Mouse (Mus musculus) MEL (cell line): ENCODE measurements at regions not wholly inside any gene's neighbourhood (a gene's known extent, or its start where the extent isn't known, plus 50 kb on each side); places are given as distances from the start of the nearest gene placed in this dataset.

Source experiments
- DNase-seq: peaks from one replicate; pipeline ENCODE4 v3.0.0; 2011; ENCODE audit warnings: low read depth, low spot score
- H3K27ac ChIP-seq: 2 replicates; pipeline ENCODE4 v1.5.1; 2012; ENCODE audit warnings: low read depth, mild to moderate bottlenecking, control low read depth, low read length, moderate library complexity; ENCODE audit not compliant: control insufficient read depth
- H3K27me3 ChIP-seq, 2 experiments: fragments of 150-350 bp in 1 of 2; sonication (generic) in 1 of 2; 2 replicates each; pipeline ENCODE4 v1.6.1; 2012; ENCODE audit warnings: low read length in 2 of 2, mild to moderate bottlenecking in 2 of 2, improper control_type of control experiment in 1 of 2, moderate library complexity in 1 of 2; ENCODE audit not compliant: insufficient read depth in 2 of 2, control insufficient read depth in 1 of 2
- H3K36me3 ChIP-seq, 2 experiments: 2 replicates each; pipeline ENCODE4 v1.6.1; 2012 to 2014; ENCODE audit warnings: low read length in 2 of 2, improper control_type of control experiment in 1 of 2, inconsistent platforms in 1 of 2, mild to moderate bottlenecking in 1 of 2; ENCODE audit not compliant: insufficient read depth in 2 of 2, control insufficient read depth in 1 of 2
- H3K4me1 ChIP-seq, 2 experiments: fragments of 150-350 bp in 1 of 2; sonication (generic) in 1 of 2; 2 replicates each; pipeline ENCODE4 v1.6.1; 2012; ENCODE audit warnings: low read length in 2 of 2, improper control_type of control experiment in 1 of 2, mild to moderate bottlenecking in 1 of 2; ENCODE audit not compliant: insufficient read depth in 2 of 2, control insufficient read depth in 1 of 2
- H3K4me3 ChIP-seq, 2 experiments: fragments of 150-350 bp in 1 of 2; sonication (generic) in 1 of 2; 2 replicates each; pipeline ENCODE4 v1.5.1; 2012; ENCODE audit warnings: low read depth in 2 of 2, low read length in 2 of 2, mild to moderate bottlenecking in 2 of 2, moderate library complexity in 2 of 2, control low read depth in 1 of 2, improper control_type of control experiment in 1 of 2; ENCODE audit not compliant: control insufficient read depth in 1 of 2, insufficient read depth in 1 of 2
- H3K79me2 ChIP-seq: 2 replicates; pipeline ENCODE4 v1.6.1; 2012; ENCODE audit warnings: mild to moderate bottlenecking, low read length, moderate library complexity; ENCODE audit not compliant: control insufficient read depth, poor library complexity, insufficient read depth
- H3K9ac ChIP-seq: 2 replicates; pipeline ENCODE4 v1.6.1; 2012; ENCODE audit warnings: low read depth, mild to moderate bottlenecking, control low read depth, low read length, moderate library complexity; ENCODE audit not compliant: control insufficient read depth, poor library complexity, severe bottlenecking
- H3K9me3 ChIP-seq: fragments of 150-350 bp; sonication (generic); replicated peaks from 2 replicates; pipeline ENCODE4 v1.6.1; 2012; ENCODE audit warnings: mild to moderate bottlenecking, low read length, improper control_type of control experiment, moderate library complexity; ENCODE audit not compliant: insufficient read depth
- CHD1 ChIP-seq: IDR thresholded peaks from 2 replicates; pipeline ENCODE4 v1.6.1; 2012; ENCODE audit warnings: low read depth, mild to moderate bottlenecking, inconsistent platforms, low read length, improper control_type of control experiment
- E2F4 ChIP-seq: IDR thresholded peaks from 2 replicates; pipeline ENCODE4 v1.6.1; 2011; ENCODE audit warnings: low read depth, low read length, improper control_type of control experiment, borderline replicate concordance
- ELF1 ChIP-seq: IDR thresholded peaks from 2 replicates; pipeline ENCODE4 v1.6.1; 2014; ENCODE audit warnings: low read depth, mild to moderate bottlenecking, inconsistent platforms, low read length, improper control_type of control experiment, moderate library complexity
- ETS1 ChIP-seq: IDR thresholded peaks from 2 replicates; pipeline ENCODE4 v1.6.1; 2012; ENCODE audit warnings: low read depth, mild to moderate bottlenecking, inconsistent platforms, low read length, improper control_type of control experiment, moderate library complexity
- GABPA ChIP-seq: IDR thresholded peaks from 2 replicates; pipeline ENCODE4 v1.6.1; 2012; ENCODE audit warnings: low read depth, mild to moderate bottlenecking, inconsistent platforms, low read length, improper control_type of control experiment, moderate library complexity
- GATA1 ChIP-seq: IDR thresholded peaks from 2 replicates; pipeline ENCODE4 v1.6.1; 2011; ENCODE audit warnings: low read depth, low read length, improper control_type of control experiment
- MAFK ChIP-seq: IDR thresholded peaks from 2 replicates; pipeline ENCODE4 v1.6.1; 2011; ENCODE audit warnings: low read depth, mild to moderate bottlenecking, low read length, improper control_type of control experiment, borderline replicate concordance
- MAX ChIP-seq: IDR thresholded peaks from 2 replicates; pipeline ENCODE4 v1.6.1; 2011; ENCODE audit warnings: low read length, improper control_type of control experiment
- MEF2A ChIP-seq: IDR thresholded peaks from 2 replicates; pipeline ENCODE4 v1.6.1; 2014; ENCODE audit warnings: low read depth, mild to moderate bottlenecking, inconsistent platforms, low read length, improper control_type of control experiment; ENCODE audit not compliant: poor library complexity, insufficient replicate concordance, severe bottlenecking; ENCODE audit errors: extremely low read depth
- MXI1 ChIP-seq: IDR thresholded peaks from 2 replicates; pipeline ENCODE4 v1.6.1; 2011; ENCODE audit warnings: mild to moderate bottlenecking, low read depth, low read length, improper control_type of control experiment
- NRF1 ChIP-seq: IDR thresholded peaks from 2 replicates; pipeline ENCODE4 v1.6.1; 2014; ENCODE audit warnings: low read depth, mild to moderate bottlenecking, inconsistent platforms, low read length, improper control_type of control experiment, moderate library complexity; ENCODE audit not compliant: poor library complexity, insufficient read depth, severe bottlenecking
- POLR2A ChIP-seq, 2 experiments: IDR thresholded peaks; 2 replicates each; pipeline ENCODE4 v1.6.1; 2011 to 2012; ENCODE audit warnings: low read length in 2 of 2, mild to moderate bottlenecking in 2 of 2, control low read depth in 1 of 2, improper control_type of control experiment in 1 of 2, low read depth in 1 of 2, moderate library complexity in 1 of 2; ENCODE audit not compliant: control insufficient read depth in 1 of 2, insufficient read depth in 1 of 2, poor library complexity in 1 of 2
- POLR2AphosphoS2 ChIP-seq: IDR thresholded peaks from 2 replicates; pipeline ENCODE4 v1.6.1; 2011; ENCODE audit warnings: low read length, improper control_type of control experiment
- RAD21 ChIP-seq: IDR thresholded peaks from 2 replicates; pipeline ENCODE4 v1.6.1; 2011; ENCODE audit warnings: mild to moderate bottlenecking, low read depth, low read length, improper control_type of control experiment
- RCOR1 ChIP-seq: IDR thresholded peaks from 2 replicates; pipeline ENCODE4 v1.6.1; 2012; ENCODE audit warnings: low read depth, mild to moderate bottlenecking, inconsistent platforms, low read length, improper control_type of control experiment
- TCF12 ChIP-seq: IDR thresholded peaks from 2 replicates; pipeline ENCODE4 v1.6.1; 2014; ENCODE audit warnings: low read depth, mild to moderate bottlenecking, inconsistent platforms, low read length, improper control_type of control experiment, moderate library complexity
- USF2 ChIP-seq, 2 experiments: IDR thresholded peaks; 2 replicates each; pipeline ENCODE4 v1.6.1; 2011 to 2012; ENCODE audit warnings: improper control_type of control experiment in 2 of 2, low read length in 2 of 2, borderline replicate concordance in 1 of 2, inconsistent platforms in 1 of 2, low read depth in 1 of 2, mild to moderate bottlenecking in 1 of 2; ENCODE audit not compliant: insufficient read depth in 1 of 2
- ZMIZ1 ChIP-seq: IDR thresholded peaks from 2 replicates; pipeline ENCODE4 v1.6.1; 2012; ENCODE audit warnings: low read depth, mild to moderate bottlenecking, inconsistent platforms, low read length, improper control_type of control experiment, moderate library complexity

DNA sequence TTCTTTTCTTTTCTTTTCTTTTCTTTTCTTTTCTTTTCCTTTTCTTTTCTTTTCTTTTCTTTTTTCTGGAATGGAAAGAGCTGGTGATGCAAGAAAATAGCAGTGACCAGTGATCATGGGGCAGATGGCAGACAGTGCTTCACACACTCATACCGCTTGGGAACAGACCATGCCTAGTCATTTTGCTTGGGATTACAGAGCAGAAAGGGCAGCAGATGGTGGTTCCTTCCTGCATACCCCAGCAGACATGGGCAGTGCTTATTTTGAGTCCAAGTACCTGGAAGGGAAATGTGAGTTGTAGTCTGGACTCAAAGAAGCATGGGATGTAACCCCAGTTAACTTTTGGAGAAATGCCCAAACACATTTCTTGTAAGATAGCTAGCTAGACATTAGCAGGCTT lies 203.9 kb downstream of the Ipo11 start:
- no peaks in the 10 kb centered on the region for H3K9me3 ChIP-seq
- TF ChIP-seq E2F4 (no peak), CHD1 (no peak), ETS1 (no peak), ZMIZ1 (no peak), NRF1 (no peak), RAD21 (no peak), TCF12 (no peak), MEF2A (no peak), USF2 (IDR thresholded peaks at IDR 0.05; ENCODE audit: borderline replicate concordance in 1 of 2, insufficient read depth in 1 of 2, low read depth in 1 of 2, low read length in 2 of 2) (no peak)
- H3K27me3 ChIP-seq = no peaks in the 10 kb centered on the region
- H3K79me2 ChIP-seq = no peaks in the 10 kb centered on the region
- H3K27ac ChIP-seq = no peak overlapping the region
- peaks cover 0 to 3% of the 10 kb centered on the region in 2 experiments; a peak in 2 of 4 replicates for H3K4me1 ChIP-seq
- peaks cover 0 to 4% of the 10 kb centered on the region in 2 experiments; a peak in 2 of 4 replicates for H3K36me3 ChIP-seq
- H3K4me3 ChIP-seq = no peak overlapping the region
- DNase-seq = no peak
- no peak overlapping the region for H3K9ac ChIP-seq

DNA sequence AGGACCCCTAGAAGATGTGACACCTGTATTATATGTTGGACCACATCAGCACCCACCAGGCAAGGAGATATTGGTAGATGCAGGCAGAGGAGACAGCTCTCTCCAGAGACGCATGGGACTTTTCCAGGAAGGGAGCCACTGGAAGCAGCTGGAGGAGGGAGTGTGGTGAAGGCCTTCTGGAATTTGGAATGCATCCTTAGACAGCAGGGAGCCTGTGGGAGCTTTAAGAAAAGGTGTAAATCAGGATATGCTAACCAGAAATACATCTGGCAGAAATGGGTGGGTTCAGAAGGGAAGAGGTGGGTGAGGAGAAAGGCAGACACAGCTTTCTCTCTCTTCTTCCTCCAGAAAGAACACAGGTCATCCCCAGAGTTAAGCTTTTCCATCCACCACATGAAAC lies 213.4 kb downstream of the Ipo11 start:
- Histone ChIP-seq H3K27ac (no peak overlapping the region), H3K27me3 (no peaks in the 10 kb centered on the region), H3K9me3 (no peaks in the 10 kb centered on the region), H3K9ac (no peak overlapping the region), H3K4me1 (no peaks in the 10 kb centered on the region), H3K36me3 (no peaks in the 10 kb centered on the region), H3K79me2 (no peaks in the 10 kb centered on the region), H3K4me3 (no peak overlapping the region)
- TF ChIP-seq E2F4 (no peak), USF2 (IDR thresholded peaks at IDR 0.05; ENCODE audit: borderline replicate concordance in 1 of 2, insufficient read depth in 1 of 2, low read depth in 1 of 2, low read length in 2 of 2) (no peak), MXI1 (no peak), POLR2AphosphoS2 (no peak), POLR2A (IDR thresholded peaks at IDR 0.05; ENCODE audit: control insufficient read depth in 1 of 2, insufficient read depth in 1 of 2, low read depth in 1 of 2, low read length in 2 of 2, poor library complexity in 1 of 2) (no peak), NRF1 (no peak), ELF1 (no peak), MAFK (no peak), ZMIZ1 (no peak), ETS1 (no peak), GATA1 (no peak), RCOR1 (no peak), GABPA (no peak), MAX (no peak)
- no peak for DNase-seq
